Mouse (Mus musculus): ENCODE data around the gene Atxn1. TPM values are rescaled to one million over a fixed set of nuclear protein-coding genes. Genes with fewer than 3 reads are reported as not detected.

The Atxn1 gene
- total RNA-seq, 2 experiments from 2014 or later, result 112 to 115 TPM

GRCm38 (mm10) chr13:45611554-45611953 lies 353.3 kb downstream of the Atxn1 start:
- no peak for DNase-seq (ENCODE audit: extremely low spot score in 1 of 2, low spot score in 1 of 2)

- DNase-seq (ENCODE audit: extremely low spot score in 1 of 2, low spot score in 1 of 2), result no peak
Measured at GRCm38 (mm10) chr13:45609461-45609860, 355.3 kb downstream of the Atxn1 start.

GRCm38 (mm10) chr13:45608593-45608992 lies 356.2 kb downstream of the Atxn1 start:
- DNase-seq (ENCODE audit: extremely low spot score in 1 of 2, low spot score in 1 of 2), result no peak

GRCm38 (mm10) chr13:45607946-45608345 lies 356.9 kb downstream of the Atxn1 start:
- no peak for DNase-seq (ENCODE audit: extremely low spot score in 1 of 2, low spot score in 1 of 2)

- no peak for DNase-seq (ENCODE audit: extremely low spot score in 1 of 2, low spot score in 1 of 2)
Measured at GRCm38 (mm10) chr13:45603636-45604035, 361.2 kb downstream of the Atxn1 start.

GRCm38 (mm10) chr13:45600443-45600842 lies 364.4 kb downstream of the Atxn1 start:
- no peak for DNase-seq (ENCODE audit: extremely low spot score in 1 of 2, low spot score in 1 of 2)

GRCm38 (mm10) chr13:45599831-45600230 lies 365.0 kb downstream of the Atxn1 start:
- no peak for DNase-seq (ENCODE audit: extremely low spot score in 1 of 2, low spot score in 1 of 2)

GRCm38 (mm10) chr13:45595416-45595815 lies 369.4 kb downstream of the Atxn1 start:
- DNase-seq (ENCODE audit: extremely low spot score in 1 of 2, low spot score in 1 of 2), result no peak

GRCm38 (mm10) chr13:45593914-45594313 lies 370.9 kb downstream of the Atxn1 start:
- DNase-seq (ENCODE audit: extremely low spot score in 1 of 2, low spot score in 1 of 2), result no peak

- no peak for DNase-seq (ENCODE audit: extremely low spot score in 1 of 2, low spot score in 1 of 2)
Measured at GRCm38 (mm10) chr13:45590898-45591297, 373.9 kb downstream of the Atxn1 start.

GRCm38 (mm10) chr13:45583061-45583460 lies 381.7 kb downstream of the Atxn1 start:
- no peak for DNase-seq (ENCODE audit: extremely low spot score in 1 of 2, low spot score in 1 of 2)

- no peak for DNase-seq (ENCODE audit: extremely low spot score in 1 of 2, low spot score in 1 of 2)
Measured at GRCm38 (mm10) chr13:45582294-45582693, 382.5 kb downstream of the Atxn1 start.

GRCm38 (mm10) chr13:45579751-45580150 lies 385.1 kb downstream of the Atxn1 start:
- no peak for DNase-seq (ENCODE audit: extremely low spot score in 1 of 2, low spot score in 1 of 2)

GRCm38 (mm10) chr13:45577784-45578183 lies 387.0 kb downstream of the Atxn1 start:
- no peak for DNase-seq (ENCODE audit: extremely low spot score in 1 of 2, low spot score in 1 of 2)

GRCm38 (mm10) chr13:45577366-45577765 lies 387.4 kb downstream of the Atxn1 start:
- no peak for DNase-seq (ENCODE audit: extremely low spot score in 1 of 2, low spot score in 1 of 2)

- no peak for DNase-seq (ENCODE audit: extremely low spot score in 1 of 2, low spot score in 1 of 2)
Measured at GRCm38 (mm10) chr13:45576185-45576584, 388.6 kb downstream of the Atxn1 start.

GRCm38 (mm10) chr13:45572768-45573167 lies 392.0 kb downstream of the Atxn1 start:
- peak; percentile 65 to 79 for DNase-seq (ENCODE audit: extremely low spot score in 1 of 2, low spot score in 1 of 2)

GRCm38 (mm10) chr13:45571795-45572262 lies 393.0 kb downstream of the Atxn1 start:
- peak; percentile 88 to 94 for DNase-seq (ENCODE audit: extremely low spot score in 1 of 2, low spot score in 1 of 2)

GRCm38 (mm10) chr13:45569932-45570331 lies 394.9 kb downstream of the Atxn1 start:
- DNase-seq (ENCODE audit: extremely low spot score in 1 of 2, low spot score in 1 of 2), result no peak

GRCm38 (mm10) chr13:45564946-45565345 lies 399.9 kb downstream of the Atxn1 start:
- no peak for DNase-seq (ENCODE audit: extremely low spot score in 1 of 2, low spot score in 1 of 2)

- DNase-seq (ENCODE audit: extremely low spot score in 1 of 2, low spot score in 1 of 2), result peak in 1 of 2 experiments; percentile 7
Measured at GRCm38 (mm10) chr13:45562011-45562410, 402.8 kb downstream of the Atxn1 start.

GRCm38 (mm10) chr13:45560543-45560942 lies 404.3 kb downstream of the Atxn1 start:
- peak in 1 of 2 experiments; percentile 8 for DNase-seq (ENCODE audit: extremely low spot score in 1 of 2, low spot score in 1 of 2)

GRCm38 (mm10) chr13:45559258-45559657 lies 405.6 kb downstream of the Atxn1 start:
- no peak for DNase-seq (ENCODE audit: extremely low spot score in 1 of 2, low spot score in 1 of 2)
